Mouse (Mus musculus): ENCODE results near the gene Eno4.

- TF ChIP-seq TAL1 (conservative IDR thresholded peaks at IDR 0.05; ENCODE audit: low read depth, low read length) (no peak), CTCF (IDR thresholded peaks at IDR 0.05; ENCODE audit: low read depth, low read length) (no peak), GATA1 (IDR thresholded peaks at IDR 0.05; ENCODE audit: borderline replicate concordance, low read length) (no peak), POLR2AphosphoS5 (IDR thresholded peaks at IDR 0.05; ENCODE audit: insufficient replicate concordance, low read depth, low read length) (no peak), GATA2 (IDR thresholded peaks at IDR 0.05; ENCODE audit: borderline replicate concordance, low read depth, low read length) (no peak)
Observed at GRCm38 (mm10) chr19:59010802-59011201, 67.6 kb downstream of the Eno4 start.
